Mouse (Mus musculus) neural tube, embryonic 11.5 days (tissue): ENCODE data around the gene Csmd2. TPM values are rescaled to one million over a fixed set of nuclear protein-coding genes. Genes with fewer than 3 reads are reported as not detected.

ENCODE experiments used
- ATAC-seq: fragments of 200-750 bp; cut with Nextera tagmentation; 2 replicates; pipeline ENCODE4 v1.8.0; 2017; ENCODE audit warnings: moderate number of reproducible peaks, mild to moderate bottlenecking, moderate TSS enrichment, moderate library complexity; ENCODE audit not compliant: insufficient read depth, low FRiP score, low TSS enrichment
- DNase-seq: peaks from one replicate; pipeline ENCODE4 v3.0.0-alpha.2; 2015; ENCODE audit warnings: low spot score
- H3K27ac ChIP-seq: fragments of 300-500 bp; sonication (generic); 2 replicates; pipeline ENCODE4 v1.5.1; 2014; ENCODE audit warnings: low read depth, mild to moderate bottlenecking, low read length
- H3K27me3 ChIP-seq: fragments of 300-500 bp; sonication (generic); 2 replicates; pipeline ENCODE4 v1.6.1; 2014; ENCODE audit warnings: mild to moderate bottlenecking, low read length, mixed read lengths; ENCODE audit not compliant: control insufficient read depth, insufficient read depth
- H3K36me3 ChIP-seq: fragments of 300-500 bp; sonication (generic); 2 replicates; pipeline ENCODE4 v1.6.1; 2014; ENCODE audit warnings: mild to moderate bottlenecking, low read length, moderate library complexity, mixed read lengths; ENCODE audit not compliant: control insufficient read depth, insufficient read depth
- H3K4me1 ChIP-seq: fragments of 300-500 bp; sonication (generic); 2 replicates; pipeline ENCODE4 v1.6.1; 2014; ENCODE audit warnings: low read length, mixed read lengths; ENCODE audit not compliant: control insufficient read depth, insufficient read depth
- H3K4me2 ChIP-seq: fragments of 300-500 bp; sonication (generic); 2 replicates; pipeline ENCODE4 v1.6.1; 2014; ENCODE audit warnings: low read depth, mild to moderate bottlenecking, moderate library complexity
- H3K4me3 ChIP-seq: fragments of 300-500 bp; sonication (generic); 2 replicates; pipeline ENCODE4 v1.5.1; 2014; ENCODE audit warnings: low read depth, low read length
- H3K9ac ChIP-seq: fragments of 300-500 bp; sonication (generic); 2 replicates; pipeline ENCODE4 v1.6.1; 2014; ENCODE audit warnings: mild to moderate bottlenecking, low read length
- H3K9me3 ChIP-seq: fragments of 300-500 bp; sonication (generic); 2 replicates; pipeline ENCODE4 v1.6.1; 2016; ENCODE audit warnings: low read length; ENCODE audit not compliant: control insufficient read depth
- WGBS: fragments of 180-500 bp; shearing (Covaris S2); extraction: QIAGEN DNeasy Blood & Tissue Kit; methylation state at CpG from one replicate; pipeline ENCODE4 v1.1.7; 2014; 5-methylcytosine and 5-hydroxymethylcytosine counted together
- polyA plus RNA-seq: library from polyadenylated mRNA; unstranded; fragments of >200 nt; fragmentation: Nextera tagmentation; extraction: Ambion mirVana; gene quantifications from 2 replicates; pipeline ENCODE4 v1.2.1, GENCODE M21; 2014

The Csmd2 gene
- polyA plus RNA-seq, 1 experiment from 2014 or later, result 1.4 TPM

DNA sequence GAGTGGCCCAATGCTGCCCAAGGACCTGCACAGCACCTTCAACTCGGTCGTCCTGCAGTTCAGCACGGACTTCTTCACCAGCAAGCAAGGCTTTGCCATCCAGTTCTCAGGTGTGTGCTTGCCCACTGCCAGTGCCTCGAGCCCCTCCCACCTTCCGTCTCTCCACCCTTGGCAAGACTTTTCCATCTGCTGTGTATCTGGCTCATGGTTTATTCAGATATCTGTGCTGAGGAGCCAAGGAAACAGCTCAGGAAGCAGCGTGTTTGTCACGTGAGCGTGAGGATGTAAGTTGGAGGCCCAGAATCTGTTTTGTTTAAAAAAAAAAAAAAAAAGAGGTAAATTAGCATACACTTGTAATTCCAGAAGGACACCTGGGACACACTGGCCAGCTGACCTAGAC, 455.1 kb downstream of the Csmd2 start:
- no peak overlapping the region for H3K4me3 ChIP-seq
- H3K27me3 ChIP-seq, result no peaks in the 10 kb centered on the region
- H3K9me3 ChIP-seq, result no peaks in the 10 kb centered on the region
- DNase-seq (no peak), ATAC-seq (no peak)
- H3K4me1 ChIP-seq, result no peaks in the 10 kb centered on the region
- no peak overlapping the region for H3K9ac ChIP-seq
- no peak overlapping the region for H3K27ac ChIP-seq
- H3K4me2 ChIP-seq, result no peak overlapping the region
- H3K36me3 ChIP-seq, result no peaks in the 10 kb centered on the region
- 89% methylated on average over 8 of the region's 8 CpGs for WGBS

DNA sequence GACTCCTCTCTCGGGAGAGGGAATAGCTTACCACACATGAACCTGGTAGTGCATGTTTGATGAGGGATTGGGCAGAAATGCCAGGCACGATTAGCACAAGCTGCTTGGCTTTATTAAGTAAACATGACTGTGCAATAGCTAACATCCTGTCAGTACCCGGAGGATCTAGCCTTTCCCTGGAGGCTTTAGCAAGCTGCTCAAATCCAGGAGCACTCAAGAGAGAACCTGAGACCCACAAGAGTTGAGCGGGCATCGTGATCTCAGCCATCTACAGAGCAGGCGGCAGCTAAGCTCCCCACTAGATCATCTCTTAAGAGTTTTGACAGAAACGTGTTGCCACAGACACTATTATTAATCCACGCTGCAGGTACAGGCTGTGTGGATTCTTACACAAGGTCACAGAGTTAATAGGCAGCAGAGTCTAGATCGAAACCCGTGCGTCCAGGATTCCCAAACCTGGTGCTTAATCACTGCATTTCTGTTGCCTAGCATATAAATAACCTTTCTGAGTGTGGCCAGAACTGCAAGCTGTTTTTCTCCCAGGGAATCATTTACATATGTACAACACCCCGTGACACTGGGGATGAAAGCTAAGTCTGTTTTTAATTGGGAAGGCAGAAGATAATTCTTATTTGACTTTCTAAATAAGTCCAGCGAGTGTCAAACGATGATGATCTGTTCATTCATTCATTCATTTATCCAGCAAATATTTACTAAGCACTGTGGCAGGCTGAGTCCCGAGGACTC, 458.0 kb downstream of the Csmd2 start:
- Histone ChIP-seq H3K4me3 (no peak overlapping the region), H3K27ac (no peak overlapping the region), H3K4me1 (no peaks in the 10 kb centered on the region)

DNA sequence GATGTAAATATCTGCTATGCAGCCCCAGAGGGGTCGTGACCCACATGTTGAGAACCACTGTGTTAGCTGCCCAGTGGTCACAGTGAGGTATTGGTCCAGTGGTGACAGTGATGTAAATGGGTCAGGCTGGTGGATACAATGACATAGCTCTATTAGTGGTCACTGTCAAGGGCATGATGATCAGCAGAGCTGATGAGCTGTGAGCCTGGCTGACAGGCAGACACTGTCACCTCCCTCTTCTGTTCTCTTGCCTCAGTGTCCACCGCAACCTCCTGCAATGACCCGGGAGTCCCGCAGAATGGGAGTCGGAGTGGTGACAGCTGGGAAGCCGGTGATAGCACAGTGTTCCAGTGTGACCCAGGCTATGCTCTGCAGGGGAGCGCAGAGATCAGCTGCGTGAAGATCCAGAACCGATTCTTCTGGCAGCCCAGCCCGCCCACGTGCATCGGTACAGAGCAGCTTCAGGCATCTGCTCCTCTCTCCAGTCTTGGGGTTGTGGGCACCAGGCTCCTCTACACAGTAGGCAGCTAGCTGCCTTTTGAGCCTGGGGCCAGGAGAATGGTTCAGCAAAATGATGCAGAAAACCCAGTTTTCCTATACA, 461.3 kb downstream of the Csmd2 start:
- Histone ChIP-seq H3K9ac (no peak overlapping the region), H3K27me3 (no peaks in the 10 kb centered on the region), H3K9me3 (no peaks in the 10 kb centered on the region), H3K4me2 (no peak overlapping the region), H3K27ac (no peak overlapping the region), H3K4me1 (no peaks in the 10 kb centered on the region), H3K4me3 (no peak overlapping the region), H3K36me3 (no peaks in the 10 kb centered on the region)
- DNase-seq (no peak), ATAC-seq (no peak)
- WGBS, result 87% methylated on average over 12 of the region's 12 CpGs

More for the DNA sequence above, 458.0 kb downstream of the Csmd2 start:
- no peak overlapping the region for H3K9ac ChIP-seq
- H3K9me3 ChIP-seq, result no peaks in the 10 kb centered on the region
- WGBS, result 76% methylated on average over 15 of the region's 15 CpGs
- ATAC-seq (no peak), DNase-seq (no peak)
- H3K36me3 ChIP-seq, result no peaks in the 10 kb centered on the region
- H3K4me2 ChIP-seq, result no peak overlapping the region
- no peaks in the 10 kb centered on the region for H3K27me3 ChIP-seq

DNA sequence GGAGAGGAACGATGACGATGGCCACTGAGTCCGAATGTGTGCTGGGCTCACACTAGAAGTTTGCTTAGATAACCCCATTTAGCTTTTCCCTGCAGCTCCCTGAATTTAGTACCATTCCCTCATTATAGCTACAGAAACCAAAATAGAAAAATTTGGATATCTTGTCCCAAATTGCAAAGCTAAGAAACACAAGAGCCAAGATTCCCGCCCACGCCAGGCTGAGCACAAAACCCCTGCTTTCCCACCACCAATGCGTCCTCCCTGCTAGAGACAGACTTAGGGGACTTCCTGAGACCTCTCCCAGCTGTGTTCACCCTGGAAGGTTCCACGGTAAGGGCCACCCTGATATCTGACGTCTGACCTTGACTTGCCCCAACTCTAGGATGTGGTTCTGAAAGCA, 462.5 kb downstream of the Csmd2 start:
- Histone ChIP-seq H3K4me1 (no peaks in the 10 kb centered on the region), H3K36me3 (no peaks in the 10 kb centered on the region), H3K9me3 (no peaks in the 10 kb centered on the region), H3K4me2 (no peak overlapping the region), H3K27ac (no peak overlapping the region), H3K4me3 (no peak overlapping the region), H3K27me3 (no peaks in the 10 kb centered on the region), H3K9ac (no peak overlapping the region)
- ATAC-seq, result no peak
- WGBS, result 95% methylated on average over 8 of the region's 8 CpGs
- DNase-seq, result no peak

DNA sequence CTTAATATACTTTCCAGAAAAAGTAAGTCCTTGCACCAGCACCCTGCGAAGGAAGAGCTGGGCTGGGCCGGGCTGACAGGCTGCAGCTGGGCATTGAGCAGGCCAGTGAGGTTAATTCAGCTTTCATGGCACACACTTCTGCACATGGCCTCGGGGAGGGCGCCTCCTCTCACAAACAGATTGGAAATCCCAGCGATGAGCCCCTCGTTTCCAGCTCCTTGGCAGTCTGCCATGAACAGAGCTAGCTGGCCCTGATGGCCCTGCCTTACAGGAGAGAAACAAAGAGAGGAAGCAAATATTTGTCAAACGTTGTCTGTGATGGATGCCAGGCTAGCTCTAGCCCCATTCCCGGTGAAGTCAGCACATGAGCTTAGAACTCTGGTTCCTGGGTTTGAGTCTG, 463.3 kb downstream of the Csmd2 start:
- no peak overlapping the region; the same call in 1 of the 2 replicates for H3K9ac ChIP-seq
- H3K27me3 ChIP-seq, result no peaks in the 10 kb centered on the region
- H3K36me3 ChIP-seq, result no peaks in the 10 kb centered on the region
- H3K27ac ChIP-seq, result 0 out of 2 replicates have a peak overlapping the region, but pooled peaks have one; percentile 23
- H3K4me2 ChIP-seq, result no peak overlapping the region
- H3K4me3 ChIP-seq, result no peak overlapping the region
- H3K9me3 ChIP-seq, result no peaks in the 10 kb centered on the region
- peak; percentile 77 for ATAC-seq
- no peaks in the 10 kb centered on the region for H3K4me1 ChIP-seq
- DNase-seq, result peak; percentile 69
- WGBS, result 60% methylated on average over 8 of the region's 8 CpGs

DNA sequence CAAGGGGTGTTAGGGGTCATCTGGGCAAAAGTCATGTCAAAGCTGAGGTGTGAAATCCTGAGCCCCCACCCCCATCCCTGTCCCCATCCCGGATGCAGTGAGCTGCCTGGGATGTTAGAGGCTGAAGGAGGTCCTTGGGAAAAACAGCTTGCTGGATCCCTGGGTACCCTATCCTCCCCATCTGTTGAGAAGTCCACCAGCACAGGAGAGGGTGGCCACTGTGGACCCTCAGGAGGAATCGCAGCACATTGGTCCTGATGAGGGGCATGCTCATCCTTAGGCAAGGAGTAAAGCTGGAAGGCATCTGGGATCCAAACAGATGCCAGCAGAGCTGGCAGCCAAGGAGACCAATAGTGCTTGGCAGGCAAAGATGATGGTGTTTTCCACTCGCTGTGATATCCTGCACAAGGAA, 463.7 kb downstream of the Csmd2 start:
- ATAC-seq (no peak; the same call in 1 of the 2 replicates), DNase-seq (no peak)
- 83% methylated on average over 3 of the region's 3 CpGs for WGBS
- Histone ChIP-seq H3K4me1 (no peaks in the 10 kb centered on the region), H3K4me2 (no peak overlapping the region), H3K9ac (no peak overlapping the region), H3K9me3 (no peaks in the 10 kb centered on the region), H3K27me3 (no peaks in the 10 kb centered on the region), H3K27ac (no peak overlapping the region), H3K4me3 (no peak overlapping the region), H3K36me3 (no peaks in the 10 kb centered on the region)

DNA sequence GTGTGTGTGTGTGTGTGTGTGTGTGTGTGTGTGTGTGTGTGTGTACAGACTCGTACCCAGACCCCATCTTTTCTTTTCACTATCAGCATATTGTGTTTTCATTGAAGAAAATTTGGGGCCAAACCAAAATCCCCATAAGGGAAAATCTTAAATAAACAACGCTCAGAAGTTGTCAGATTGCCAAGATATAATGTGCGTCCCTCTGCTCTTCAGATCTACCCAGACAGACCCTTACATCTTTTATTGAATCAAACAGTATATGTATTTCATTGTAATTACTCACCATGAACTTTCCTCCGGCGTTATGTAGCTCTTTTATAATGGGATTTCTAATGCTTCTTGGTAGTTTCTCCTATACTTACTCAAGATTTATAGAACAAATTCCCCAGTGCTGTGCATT, 479.1 kb downstream of the Csmd2 start:
- no peak overlapping the region for H3K9ac ChIP-seq
- H3K4me1 ChIP-seq, result no peaks in the 10 kb centered on the region
- H3K27ac ChIP-seq, result no peak overlapping the region
- H3K4me2 ChIP-seq, result no peak overlapping the region
- H3K36me3 ChIP-seq, result no peaks in the 10 kb centered on the region
- no peak overlapping the region for H3K4me3 ChIP-seq
- no peaks in the 10 kb centered on the region for H3K9me3 ChIP-seq
- H3K27me3 ChIP-seq, result no peaks in the 10 kb centered on the region
- no peak for ATAC-seq
- 90% methylated on average over 5 of the region's 5 CpGs for WGBS
- no peak for DNase-seq

DNA sequence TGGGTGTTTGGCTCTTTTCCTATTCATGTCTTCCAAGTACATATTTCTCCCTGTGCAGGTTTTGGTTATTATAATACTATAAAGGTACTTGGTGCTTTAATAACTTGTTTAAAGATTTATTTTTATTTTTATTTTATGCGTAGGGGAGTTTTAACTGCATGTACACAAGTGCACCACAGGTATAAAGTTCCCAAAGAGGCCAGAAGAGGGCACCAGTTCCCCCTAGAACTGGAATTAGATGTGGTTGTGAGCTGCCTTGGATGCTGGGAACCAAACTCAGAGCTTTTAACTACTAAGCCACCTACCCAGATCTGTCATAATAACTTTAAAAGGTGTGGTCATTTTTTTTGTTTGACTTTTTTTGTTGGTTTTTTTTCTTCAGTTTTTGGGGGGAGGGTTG, 480.4 kb downstream of the Csmd2 start:
- no peaks in the 10 kb centered on the region for H3K9me3 ChIP-seq
- H3K4me3 ChIP-seq, result no peak overlapping the region
- no peak for ATAC-seq
- WGBS, result 85% methylated on average over 1 of the region's 1 CpGs
- H3K9ac ChIP-seq, result no peak overlapping the region
- no peaks in the 10 kb centered on the region for H3K36me3 ChIP-seq
- no peaks in the 10 kb centered on the region for H3K27me3 ChIP-seq
- H3K4me2 ChIP-seq, result no peak overlapping the region
- DNase-seq, result no peak
- no peaks in the 10 kb centered on the region for H3K4me1 ChIP-seq
- H3K27ac ChIP-seq, result no peak overlapping the region

DNA sequence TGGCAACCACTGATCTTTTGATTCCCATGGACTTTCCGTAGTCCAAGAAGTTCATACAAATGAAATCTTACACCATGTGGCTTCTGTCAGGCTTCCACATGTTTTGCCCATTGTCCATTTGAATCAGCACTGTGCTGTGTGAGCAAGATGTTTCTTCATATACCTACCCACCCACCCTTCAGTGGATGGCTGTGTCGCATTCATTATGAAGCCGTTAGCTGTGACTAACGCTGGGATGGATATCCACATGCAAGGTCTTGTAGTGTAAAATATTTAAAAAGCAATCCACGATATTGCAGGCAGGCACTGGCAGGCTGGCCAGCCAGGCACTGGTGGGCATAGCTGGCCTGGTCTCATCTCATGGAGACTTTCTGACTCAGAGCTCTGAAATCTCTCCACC, 488.6 kb downstream of the Csmd2 start:
- Histone ChIP-seq H3K9me3 (no peaks in the 10 kb centered on the region), H3K27ac (no peak overlapping the region), H3K27me3 (no peaks in the 10 kb centered on the region), H3K9ac (no peak overlapping the region), H3K4me1 (no peaks in the 10 kb centered on the region), H3K36me3 (no peaks in the 10 kb centered on the region; the same call in 1 of the 2 replicates), H3K4me3 (no peak overlapping the region), H3K4me2 (no peak overlapping the region)
- DNase-seq, result no peak
- ATAC-seq, result no peak
- WGBS, result 89% methylated on average over 5 of the region's 5 CpGs
